Mouse (Mus musculus): ENCODE measurements around the gene Fam172a. TPM values are rescaled to one million over a fixed set of nuclear protein-coding genes. Genes with fewer than 3 reads are reported as not detected.
"Not testable (repeated sequence)": the region's sequence is repeated elsewhere in the genome, so short reads cannot be mapped to it uniquely, and the experiment has no call there.

Fam172a gene
- polyA plus RNA-seq (2015; fragmentation: Nextera tagmentation; extraction: Ambion mirVana): 11.6 and 13.8 TPM in 2 replicates

- H3K27ac ChIP-seq; H3K27me3 ChIP-seq; ATAC-seq (ENCODE audit: low read depth); H3K9ac ChIP-seq; H3K4me3 ChIP-seq (replicated peaks); H3K4me1 ChIP-seq (replicated peaks); H3K9me3 ChIP-seq (replicated peaks); DNase-seq; H3K4me2 ChIP-seq; H3K36me3 ChIP-seq: not testable (repeated sequence)
- no CpG with 5 or more reads among the region's 6 CpGs for WGBS (ENCODE audit: insufficient replicate concordance)
Measured at GRCm38 (mm10) chr13:77701733-77702132, at the start of gene Fam172a. Gene Fam172a, plus strand, starts transcription at chr13:77702033.

GRCm38 (mm10) chr13:77688651-77689050 is 13.2 kb upstream of the Fam172a start:
- DNase-seq: no peak
- Histone ChIP-seq H3K9ac (no peak overlapping the region), H3K27me3 (no peaks in the 10 kb centered on the region), H3K27ac (no peak overlapping the region), H3K9me3 (replicated peaks) (no peaks in the 10 kb centered on the region), H3K4me3 (replicated peaks) (no peak overlapping the region), H3K36me3 (no peaks in the 10 kb centered on the region), H3K4me2 (no peak overlapping the region), H3K4me1 (replicated peaks) (no peaks in the 10 kb centered on the region)
- WGBS (ENCODE audit: insufficient replicate concordance): 13% methylated on average over 2 of the region's 2 CpGs
- ATAC-seq (ENCODE audit: low read depth): no peak

- peak; percentile 81 for DNase-seq
- Histone ChIP-seq H3K9me3 (replicated peaks) (no peaks in the 10 kb centered on the region), H3K4me2 (peak overlapping the region; percentile 76), H3K27ac (peak overlapping the region; percentile 56; the same call in 1 of the 2 replicates), H3K9ac (peak overlapping the region; percentile 84), H3K4me3 (replicated peaks) (peak overlapping the region; percentile 84), H3K4me1 (replicated peaks) (peaks cover 11% of the 10 kb centered on the region), H3K36me3 (no peaks in the 10 kb centered on the region), H3K27me3 (no peaks in the 10 kb centered on the region)
- peak; percentile 95 for ATAC-seq (ENCODE audit: low read depth)
- WGBS (ENCODE audit: insufficient replicate concordance): under 1% methylated on average over 35 of the region's 35 CpGs
Measured at GRCm38 (mm10) chr13:77708514-77709013, 6.7 kb downstream of the Fam172a start.

GRCm38 (mm10) chr13:77717499-77717898 is 15.7 kb downstream of the Fam172a start:
- H3K27ac ChIP-seq: no peak overlapping the region
- H3K9me3 ChIP-seq (replicated peaks): no peaks in the 10 kb centered on the region
- H3K36me3 ChIP-seq: no peaks in the 10 kb centered on the region
- no peaks in the 10 kb centered on the region for H3K27me3 ChIP-seq
- 77% methylated on average over 2 of the region's 2 CpGs for WGBS (ENCODE audit: insufficient replicate concordance)
- H3K9ac ChIP-seq: no peak overlapping the region
- no peak overlapping the region for H3K4me2 ChIP-seq
- H3K4me1 ChIP-seq (replicated peaks): no peaks in the 10 kb centered on the region
- ATAC-seq (ENCODE audit: low read depth) (no peak), DNase-seq (no peak)
- H3K4me3 ChIP-seq (replicated peaks): no peak overlapping the region

- H3K4me2 ChIP-seq: no peak overlapping the region
- ATAC-seq (ENCODE audit: low read depth) (no peak), DNase-seq (no peak)
- no peaks in the 10 kb centered on the region for H3K27me3 ChIP-seq
- no peak overlapping the region for H3K4me3 ChIP-seq (replicated peaks)
- H3K9me3 ChIP-seq (replicated peaks): no peaks in the 10 kb centered on the region
- H3K9ac ChIP-seq: no peak overlapping the region
- H3K36me3 ChIP-seq: no peaks in the 10 kb centered on the region
- H3K4me1 ChIP-seq (replicated peaks): no peaks in the 10 kb centered on the region
- H3K27ac ChIP-seq: no peak overlapping the region
Measured at GRCm38 (mm10) chr13:77742822-77743221, 41.0 kb downstream of the Fam172a start.

- Histone ChIP-seq H3K36me3 (no peaks in the 10 kb centered on the region), H3K9ac (no peak overlapping the region), H3K27ac (no peak overlapping the region), H3K27me3 (no peaks in the 10 kb centered on the region), H3K4me2 (no peak overlapping the region), H3K9me3 (replicated peaks) (no peaks in the 10 kb centered on the region), H3K4me1 (replicated peaks) (no peaks in the 10 kb centered on the region), H3K4me3 (replicated peaks) (no peak overlapping the region)
- no peak for DNase-seq
- no peak for ATAC-seq (ENCODE audit: low read depth)
- 65% methylated on average over 2 of the region's 2 CpGs for WGBS (ENCODE audit: insufficient replicate concordance)
Measured at GRCm38 (mm10) chr13:77777606-77778005, 75.8 kb downstream of the Fam172a start.

DNA sequence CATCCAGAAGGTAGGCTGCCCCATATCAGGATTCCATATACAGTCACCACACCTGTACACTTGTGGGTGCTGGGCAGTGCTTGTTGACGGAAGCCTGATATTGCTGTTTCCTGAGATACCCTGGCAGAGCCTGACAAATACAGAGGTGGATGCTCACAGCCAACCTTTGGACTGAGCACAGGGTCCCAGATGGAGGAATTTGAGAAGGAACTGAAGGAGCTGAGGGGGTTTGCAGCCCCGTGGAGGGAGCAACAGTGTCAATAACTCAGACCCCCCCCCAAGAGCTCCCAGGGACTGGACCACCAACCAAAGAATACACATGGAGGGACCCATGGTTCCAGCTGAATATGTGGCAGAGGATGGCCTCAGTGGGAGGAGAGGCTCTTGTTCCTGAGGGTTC is 105.5 kb downstream of the Fam172a start:
- not testable (repeated sequence) for H3K27me3 ChIP-seq; H3K4me3 ChIP-seq (replicated peaks); H3K9me3 ChIP-seq (replicated peaks); H3K36me3 ChIP-seq; H3K4me1 ChIP-seq (replicated peaks); H3K4me2 ChIP-seq; ATAC-seq (ENCODE audit: low read depth); H3K27ac ChIP-seq; H3K9ac ChIP-seq; DNase-seq
- 94% methylated on average over 2 of the region's 2 CpGs for WGBS (ENCODE audit: insufficient replicate concordance)

- no peaks in the 10 kb centered on the region for H3K4me1 ChIP-seq (replicated peaks)
- H3K9ac ChIP-seq: no peak overlapping the region
- WGBS (ENCODE audit: insufficient replicate concordance): 47% methylated on average over 1 of the region's 1 CpGs
- H3K27ac ChIP-seq: no peak overlapping the region
- no peak overlapping the region for H3K4me2 ChIP-seq
- no peak for ATAC-seq (ENCODE audit: low read depth)
- H3K27me3 ChIP-seq: no peaks in the 10 kb centered on the region
- no peak overlapping the region for H3K4me3 ChIP-seq (replicated peaks)
- 0 out of 2 replicates have a peak, but pooled peaks cover 3% of the 10 kb centered on the region for H3K9me3 ChIP-seq (replicated peaks)
- DNase-seq: no peak
- H3K36me3 ChIP-seq: 0 out of 2 replicates have a peak, but pooled peaks cover 5% of the 10 kb centered on the region
Measured at GRCm38 (mm10) chr13:77810449-77810848, 108.6 kb downstream of the Fam172a start.

- ATAC-seq (ENCODE audit: low read depth): no peak
Measured at GRCm38 (mm10) chr13:77826138-77826537, 124.3 kb downstream of the Fam172a start.

GRCm38 (mm10) chr13:77843017-77843654 is 141.3 kb downstream of the Fam172a start:
- Histone ChIP-seq H3K9ac (no peak overlapping the region), H3K4me2 (no peak overlapping the region), H3K4me1 (replicated peaks) (no peaks in the 10 kb centered on the region), H3K9me3 (replicated peaks) (no peaks in the 10 kb centered on the region), H3K27me3 (no peaks in the 10 kb centered on the region), H3K36me3 (no peaks in the 10 kb centered on the region), H3K27ac (no peak overlapping the region), H3K4me3 (replicated peaks) (no peak overlapping the region)
- no peak for DNase-seq
- 76% methylated on average over 2 of the region's 2 CpGs for WGBS (ENCODE audit: insufficient replicate concordance)
- no peak for ATAC-seq (ENCODE audit: low read depth)

More at GRCm38 (mm10) chr13:77826138-77826537, 124.3 kb downstream of the Fam172a start:
- Histone ChIP-seq H3K4me1 (replicated peaks) (no peaks in the 10 kb centered on the region), H3K9ac (no peak overlapping the region), H3K36me3 (no peaks in the 10 kb centered on the region), H3K27ac (no peak overlapping the region), H3K4me2 (no peak overlapping the region), H3K4me3 (replicated peaks) (no peak overlapping the region), H3K9me3 (replicated peaks) (no peaks in the 10 kb centered on the region), H3K27me3 (no peaks in the 10 kb centered on the region)
- 58% methylated on average over 4 of the region's 4 CpGs for WGBS (ENCODE audit: insufficient replicate concordance)
- no peak for DNase-seq

- Histone ChIP-seq H3K27me3 (no peaks in the 10 kb centered on the region), H3K36me3 (no peaks in the 10 kb centered on the region), H3K9ac (no peak overlapping the region), H3K27ac (no peak overlapping the region), H3K4me1 (replicated peaks) (no peaks in the 10 kb centered on the region), H3K4me3 (replicated peaks) (no peak overlapping the region), H3K4me2 (no peak overlapping the region), H3K9me3 (replicated peaks) (no peaks in the 10 kb centered on the region)
- WGBS (ENCODE audit: insufficient replicate concordance): 73% methylated on average over 4 of the region's 4 CpGs
- DNase-seq (no peak), ATAC-seq (ENCODE audit: low read depth) (no peak)
Measured at GRCm38 (mm10) chr13:77848868-77849267, 147.0 kb downstream of the Fam172a start.

GRCm38 (mm10) chr13:77864804-77865203 is 163.0 kb downstream of the Fam172a start:
- DNase-seq: no peak
- Histone ChIP-seq H3K9ac (no peak overlapping the region), H3K4me2 (no peak overlapping the region), H3K9me3 (replicated peaks) (no peaks in the 10 kb centered on the region), H3K27ac (no peak overlapping the region), H3K27me3 (no peaks in the 10 kb centered on the region), H3K4me1 (replicated peaks) (no peaks in the 10 kb centered on the region), H3K36me3 (no peaks in the 10 kb centered on the region), H3K4me3 (replicated peaks) (no peak overlapping the region)
- no peak for ATAC-seq (ENCODE audit: low read depth)
- WGBS (ENCODE audit: insufficient replicate concordance): 74% methylated on average over 1 of the region's 1 CpGs

Data from liver, embryonic 13.5 days (tissue).